Mouse (Mus musculus): ENCODE measurements around the gene Casp3. TPM values are rescaled to one million over a fixed set of nuclear protein-coding genes. Genes with fewer than 3 reads are reported as not detected.

Gene Casp3
- polyA plus RNA-seq, 1 experiment from 2014 or later = 181 TPM

- H3K36me3 ChIP-seq (ENCODE audit: control insufficient read depth, insufficient read depth, low read length) = no peaks in the 10 kb centered on the region
- H3K4me2 ChIP-seq (ENCODE audit: low read depth, low read length) = no peak overlapping the region
- no peaks in the 10 kb centered on the region for H3K27me3 ChIP-seq (ENCODE audit: control insufficient read depth, insufficient read depth, low read length)
- H3K9ac ChIP-seq (replicated peaks; ENCODE audit: low read depth, low read length) = no peak overlapping the region
- 84% methylated on average over 3 of the region's 3 CpGs for WGBS
- H3K27ac ChIP-seq (ENCODE audit: low read depth, low read length) = no peak overlapping the region
- no peaks in the 10 kb centered on the region for H3K9me3 ChIP-seq (ENCODE audit: control insufficient read depth, low read length)
- ATAC-seq (ENCODE audit: low read depth) = no peak
- no peaks in the 10 kb centered on the region for H3K4me1 ChIP-seq (ENCODE audit: control insufficient read depth, insufficient read depth, low read length)
- no peak overlapping the region for H3K4me3 ChIP-seq (ENCODE audit: low read depth, low read length)
These were observed 31.5 kb upstream of the Casp3 start for GRCm38 (mm10) chr8:46585576-46585975.

- Histone ChIP-seq H3K4me3 (ENCODE audit: low read depth, low read length) (no peak overlapping the region), H3K27ac (ENCODE audit: low read depth, low read length) (no peak overlapping the region), H3K4me1 (ENCODE audit: control insufficient read depth, insufficient read depth, low read length) (no peaks in the 10 kb centered on the region), H3K36me3 (ENCODE audit: control insufficient read depth, insufficient read depth, low read length) (no peaks in the 10 kb centered on the region), H3K9me3 (ENCODE audit: control insufficient read depth, low read length) (no peaks in the 10 kb centered on the region), H3K4me2 (ENCODE audit: low read depth, low read length) (no peak overlapping the region), H3K27me3 (ENCODE audit: control insufficient read depth, insufficient read depth, low read length) (no peaks in the 10 kb centered on the region), H3K9ac (replicated peaks; ENCODE audit: low read depth, low read length) (no peak overlapping the region)
- WGBS = 95% methylated on average over 5 of the region's 5 CpGs
- ATAC-seq (ENCODE audit: low read depth) = no peak
These were observed 29.2 kb upstream of the Casp3 start for GRCm38 (mm10) chr8:46587911-46588310.

- no peaks in the 10 kb centered on the region for H3K27me3 ChIP-seq (ENCODE audit: control insufficient read depth, insufficient read depth, low read length)
- H3K9ac ChIP-seq (replicated peaks; ENCODE audit: low read depth, low read length) = no peak overlapping the region
- no peaks in the 10 kb centered on the region for H3K9me3 ChIP-seq (ENCODE audit: control insufficient read depth, low read length)
- H3K4me1 ChIP-seq (ENCODE audit: control insufficient read depth, insufficient read depth, low read length) = no peaks in the 10 kb centered on the region
- ATAC-seq (ENCODE audit: low read depth) = no peak
- WGBS = 92% methylated on average over 2 of the region's 2 CpGs
- no peak overlapping the region for H3K27ac ChIP-seq (ENCODE audit: low read depth, low read length)
- H3K4me3 ChIP-seq (ENCODE audit: low read depth, low read length) = no peak overlapping the region
- no peaks in the 10 kb centered on the region for H3K36me3 ChIP-seq (ENCODE audit: control insufficient read depth, insufficient read depth, low read length)
- H3K4me2 ChIP-seq (ENCODE audit: low read depth, low read length) = no peak overlapping the region
These were observed 28.4 kb upstream of the Casp3 start for GRCm38 (mm10) chr8:46588663-46589062.

GRCm38 (mm10) chr8:46593067-46593466, 24.0 kb upstream of the Casp3 start:
- Histone ChIP-seq H3K4me1 (ENCODE audit: control insufficient read depth, insufficient read depth, low read length) (no peaks in the 10 kb centered on the region), H3K4me2 (ENCODE audit: low read depth, low read length) (no peak overlapping the region), H3K9ac (replicated peaks; ENCODE audit: low read depth, low read length) (no peak overlapping the region), H3K36me3 (ENCODE audit: control insufficient read depth, insufficient read depth, low read length) (no peaks in the 10 kb centered on the region), H3K9me3 (ENCODE audit: control insufficient read depth, low read length) (no peaks in the 10 kb centered on the region), H3K27me3 (ENCODE audit: control insufficient read depth, insufficient read depth, low read length) (no peaks in the 10 kb centered on the region), H3K27ac (ENCODE audit: low read depth, low read length) (no peak overlapping the region), H3K4me3 (ENCODE audit: low read depth, low read length) (no peak overlapping the region)
- no peak for ATAC-seq (ENCODE audit: low read depth)
- WGBS = 84% methylated on average over 8 of the region's 8 CpGs

GRCm38 (mm10) chr8:46593772-46594171, 23.3 kb upstream of the Casp3 start:
- no peak for ATAC-seq (ENCODE audit: low read depth)
- Histone ChIP-seq H3K4me3 (ENCODE audit: low read depth, low read length) (no peak overlapping the region), H3K9ac (replicated peaks; ENCODE audit: low read depth, low read length) (no peak overlapping the region), H3K4me1 (ENCODE audit: control insufficient read depth, insufficient read depth, low read length) (no peaks in the 10 kb centered on the region), H3K27me3 (ENCODE audit: control insufficient read depth, insufficient read depth, low read length) (no peaks in the 10 kb centered on the region), H3K9me3 (ENCODE audit: control insufficient read depth, low read length) (no peaks in the 10 kb centered on the region), H3K27ac (ENCODE audit: low read depth, low read length) (no peak overlapping the region), H3K4me2 (ENCODE audit: low read depth, low read length) (no peak overlapping the region), H3K36me3 (ENCODE audit: control insufficient read depth, insufficient read depth, low read length) (no peaks in the 10 kb centered on the region)
- 86% methylated on average over 2 of the region's 2 CpGs for WGBS

GRCm38 (mm10) chr8:46595593-46595992, 21.5 kb upstream of the Casp3 start:
- ATAC-seq (ENCODE audit: low read depth) = no peak
- Histone ChIP-seq H3K9me3 (ENCODE audit: control insufficient read depth, low read length) (no peaks in the 10 kb centered on the region), H3K4me2 (ENCODE audit: low read depth, low read length) (no peak overlapping the region), H3K36me3 (ENCODE audit: control insufficient read depth, insufficient read depth, low read length) (no peaks in the 10 kb centered on the region), H3K4me1 (ENCODE audit: control insufficient read depth, insufficient read depth, low read length) (no peaks in the 10 kb centered on the region), H3K27me3 (ENCODE audit: control insufficient read depth, insufficient read depth, low read length) (no peaks in the 10 kb centered on the region), H3K27ac (ENCODE audit: low read depth, low read length) (no peak overlapping the region), H3K9ac (replicated peaks; ENCODE audit: low read depth, low read length) (no peak overlapping the region), H3K4me3 (ENCODE audit: low read depth, low read length) (no peak overlapping the region)
- WGBS = 93% methylated on average over 2 of the region's 2 CpGs

- ATAC-seq (ENCODE audit: low read depth) = no peak
- no peak overlapping the region for H3K27ac ChIP-seq (ENCODE audit: low read depth, low read length)
- H3K4me3 ChIP-seq (ENCODE audit: low read depth, low read length) = no peak overlapping the region
- no peaks in the 10 kb centered on the region for H3K4me1 ChIP-seq (ENCODE audit: control insufficient read depth, insufficient read depth, low read length)
- H3K36me3 ChIP-seq (ENCODE audit: control insufficient read depth, insufficient read depth, low read length) = no peaks in the 10 kb centered on the region
- H3K9ac ChIP-seq (replicated peaks; ENCODE audit: low read depth, low read length) = no peak overlapping the region
- 97% methylated on average over 2 of the region's 2 CpGs for WGBS
- H3K4me2 ChIP-seq (ENCODE audit: low read depth, low read length) = no peak overlapping the region
- no peaks in the 10 kb centered on the region for H3K9me3 ChIP-seq (ENCODE audit: control insufficient read depth, low read length)
- H3K27me3 ChIP-seq (ENCODE audit: control insufficient read depth, insufficient read depth, low read length) = no peaks in the 10 kb centered on the region
These were observed 20.6 kb upstream of the Casp3 start for GRCm38 (mm10) chr8:46596530-46596929.

- no peak overlapping the region for H3K4me2 ChIP-seq (ENCODE audit: low read depth, low read length)
- no peak overlapping the region for H3K4me3 ChIP-seq (ENCODE audit: low read depth, low read length)
- no peak overlapping the region for H3K9ac ChIP-seq (replicated peaks; ENCODE audit: low read depth, low read length)
- ATAC-seq (ENCODE audit: low read depth) = no peak
- H3K27me3 ChIP-seq (ENCODE audit: control insufficient read depth, insufficient read depth, low read length) = no peaks in the 10 kb centered on the region
- H3K27ac ChIP-seq (ENCODE audit: low read depth, low read length) = no peak overlapping the region
- H3K9me3 ChIP-seq (ENCODE audit: control insufficient read depth, low read length) = no peaks in the 10 kb centered on the region
- H3K4me1 ChIP-seq (ENCODE audit: control insufficient read depth, insufficient read depth, low read length) = no peaks in the 10 kb centered on the region
- H3K36me3 ChIP-seq (ENCODE audit: control insufficient read depth, insufficient read depth, low read length) = no peaks in the 10 kb centered on the region
- WGBS = 80% methylated on average over 2 of the region's 2 CpGs
These were observed 19.7 kb upstream of the Casp3 start for GRCm38 (mm10) chr8:46597411-46597810.

- Histone ChIP-seq H3K9ac (replicated peaks; ENCODE audit: low read depth, low read length) (no peak overlapping the region), H3K36me3 (ENCODE audit: control insufficient read depth, insufficient read depth, low read length) (no peaks in the 10 kb centered on the region), H3K4me1 (ENCODE audit: control insufficient read depth, insufficient read depth, low read length) (no peaks in the 10 kb centered on the region), H3K4me2 (ENCODE audit: low read depth, low read length) (no peak overlapping the region), H3K9me3 (ENCODE audit: control insufficient read depth, low read length) (no peaks in the 10 kb centered on the region), H3K27ac (ENCODE audit: low read depth, low read length) (no peak overlapping the region), H3K27me3 (ENCODE audit: control insufficient read depth, insufficient read depth, low read length) (no peaks in the 10 kb centered on the region), H3K4me3 (ENCODE audit: low read depth, low read length) (no peak overlapping the region)
- WGBS = 96% methylated on average over 2 of the region's 2 CpGs
- no peak for ATAC-seq (ENCODE audit: low read depth)
These were observed 19.0 kb upstream of the Casp3 start for GRCm38 (mm10) chr8:46598114-46598513.

- 98% methylated on average over 5 of the region's 5 CpGs for WGBS
- Histone ChIP-seq H3K4me3 (ENCODE audit: low read depth, low read length) (no peak overlapping the region), H3K4me2 (ENCODE audit: low read depth, low read length) (no peak overlapping the region), H3K9me3 (ENCODE audit: control insufficient read depth, low read length) (no peaks in the 10 kb centered on the region), H3K9ac (replicated peaks; ENCODE audit: low read depth, low read length) (no peak overlapping the region), H3K36me3 (ENCODE audit: control insufficient read depth, insufficient read depth, low read length) (no peaks in the 10 kb centered on the region), H3K27ac (ENCODE audit: low read depth, low read length) (no peak overlapping the region), H3K27me3 (ENCODE audit: control insufficient read depth, insufficient read depth, low read length) (no peaks in the 10 kb centered on the region), H3K4me1 (ENCODE audit: control insufficient read depth, insufficient read depth, low read length) (no peaks in the 10 kb centered on the region)
- no peak for ATAC-seq (ENCODE audit: low read depth)
These were observed 18.3 kb upstream of the Casp3 start for GRCm38 (mm10) chr8:46598753-46599152.
